Mouse (Mus musculus) gastrocnemius, postnatal 25 days (tissue): ENCODE data around the gene Pdcd6ip. TPM values are rescaled to one million over a fixed set of nuclear protein-coding genes. Genes with fewer than 3 reads are reported as not detected.
"Not testable (repeated sequence)": the region's sequence is repeated elsewhere in the genome, so short reads cannot be mapped to it uniquely, and the experiment has no call there.

Experiments used
- DNase-seq: peaks from one replicate; pipeline ENCODE4 v3.0.0; 2022
- total RNA-seq, 2 experiments: library from RNA; stranded (reverse); gene quantifications; 1 replicate in 1 of 2; 2 replicates in 1 of 2; pipeline ENCODE4 v1.2.3; 2021

Pdcd6ip gene
- total RNA-seq, 2 experiments from 2014 or later, result 36.4 to 37.0 TPM

DNA sequence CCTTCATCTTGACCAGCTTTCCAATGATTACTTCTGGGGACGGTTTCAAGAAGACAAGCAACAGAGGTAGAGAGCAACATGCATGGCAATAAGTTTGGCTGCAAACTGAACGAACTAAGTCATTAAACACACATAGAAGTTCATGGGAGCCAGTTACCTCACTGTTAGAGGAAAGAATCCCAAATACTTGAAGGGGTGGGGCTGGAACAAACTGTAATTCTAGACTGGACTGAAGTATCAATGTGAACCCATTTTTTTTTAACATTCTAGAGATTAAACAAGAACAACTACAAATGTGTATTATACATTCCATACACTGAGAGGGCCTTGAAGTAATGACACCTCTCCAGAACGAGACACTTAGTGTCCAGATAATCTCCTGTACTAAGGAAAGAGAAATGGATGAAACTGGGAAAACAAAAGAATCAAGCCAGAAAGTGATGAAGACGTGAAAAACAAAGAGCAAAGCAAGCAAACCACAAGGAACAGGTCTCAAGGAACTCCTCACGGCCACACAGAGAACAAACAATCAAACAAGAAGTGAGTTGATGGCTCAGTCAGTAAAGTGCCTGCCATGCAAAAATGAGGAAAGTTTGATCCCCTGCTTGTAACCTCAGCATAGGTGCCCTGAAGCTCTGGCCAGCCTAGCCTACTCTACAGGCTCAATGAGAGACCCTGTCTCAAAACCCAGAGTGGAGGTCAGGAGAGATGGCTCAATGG, 6.5 kb downstream of the Pdcd6ip start:
- DNase-seq, result no peak

GRCm38 (mm10) chr9:113687461-113687860, 20.6 kb downstream of the Pdcd6ip start:
- no peak for DNase-seq

DNA sequence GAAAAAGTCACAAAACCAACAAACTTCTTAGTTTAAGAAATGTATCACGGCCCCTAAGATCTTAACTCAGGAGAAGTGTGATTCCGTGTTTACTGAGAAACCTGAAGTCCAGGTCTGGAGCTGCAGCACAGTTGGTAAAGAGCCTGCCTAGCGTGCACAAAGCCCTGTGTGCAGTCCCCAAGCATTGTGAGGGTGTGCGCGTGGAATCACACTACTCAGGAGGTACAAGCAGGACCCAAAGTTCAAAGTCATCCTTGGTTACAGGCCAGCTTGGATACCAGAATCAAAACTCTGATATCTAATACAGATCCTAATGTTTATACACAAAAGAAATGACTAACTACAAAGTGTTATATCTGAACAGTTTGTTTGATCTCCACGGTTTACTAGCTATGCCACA, 34.3 kb downstream of the Pdcd6ip start:
- DNase-seq, result no peak

DNA sequence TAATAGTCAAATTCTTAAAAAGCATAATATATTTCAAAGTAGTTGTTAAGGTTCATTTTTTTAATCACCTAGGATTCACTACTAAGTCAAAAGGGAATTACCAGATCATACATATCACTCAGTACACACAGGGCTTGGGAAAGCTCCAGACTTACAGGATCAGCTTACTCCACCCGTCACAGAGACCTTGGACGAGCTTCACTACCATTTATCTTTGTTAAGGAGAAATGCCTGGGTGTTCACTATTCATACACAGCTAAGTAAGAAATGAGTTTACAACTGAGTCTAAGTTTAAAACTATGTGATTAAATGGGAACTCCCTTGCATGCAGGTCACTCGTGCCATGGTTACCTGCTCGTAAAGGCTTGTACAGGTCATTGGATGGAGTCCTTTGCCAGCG, 35.7 kb downstream of the Pdcd6ip start:
- no peak for DNase-seq

DNA sequence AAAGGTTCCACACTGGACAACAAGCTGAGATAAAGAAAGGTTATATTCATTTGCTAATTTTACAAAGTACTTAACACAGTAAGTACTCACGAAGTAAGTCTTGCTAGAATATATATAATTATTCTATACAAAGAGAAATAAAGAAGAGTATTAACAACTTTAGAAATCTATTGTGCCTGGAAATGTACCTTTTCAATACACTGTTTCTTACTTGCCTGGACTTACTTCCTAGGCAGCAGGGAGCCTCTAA, 37.3 kb downstream of the Pdcd6ip start:
- no peak for DNase-seq

DNA sequence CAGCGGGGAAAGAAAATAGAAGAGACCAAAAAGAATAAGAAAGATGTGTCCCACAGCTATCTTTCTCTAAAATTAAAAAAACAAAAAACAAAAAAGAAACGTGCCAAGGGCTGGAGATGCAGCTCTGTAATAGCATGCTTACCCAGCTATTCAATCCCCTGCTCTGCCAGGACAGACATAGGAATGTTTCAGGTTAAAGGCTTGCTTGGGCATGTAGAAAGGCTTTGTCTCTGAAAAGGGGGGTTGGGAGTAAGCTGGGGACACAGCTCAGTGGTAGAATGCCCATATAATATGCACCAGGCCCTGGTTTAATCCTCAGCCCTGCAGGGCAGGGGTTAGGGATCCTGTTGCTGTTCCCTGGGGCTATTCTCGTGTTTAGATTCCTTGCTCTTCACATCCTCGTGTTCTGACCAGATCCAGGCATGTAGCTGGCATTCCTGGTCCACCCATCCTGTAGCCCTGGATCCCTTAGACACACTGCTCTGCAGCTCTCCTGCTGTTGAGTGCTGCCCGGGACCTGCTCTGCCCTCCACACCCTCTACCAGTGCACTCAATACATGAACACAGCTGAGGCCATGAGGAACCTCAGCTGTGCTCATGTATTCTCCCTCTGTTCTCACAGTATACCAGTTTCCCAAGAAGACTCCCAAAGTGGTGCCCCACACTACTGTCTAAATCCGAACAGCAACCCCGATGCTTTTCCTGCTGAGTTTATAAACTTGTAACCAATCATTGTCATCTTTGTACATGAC, 37.8 kb downstream of the Pdcd6ip start:
- no peak for DNase-seq

GRCm38 (mm10) chr9:113663476-113663875, 44.6 kb downstream of the Pdcd6ip start:
- no peak for DNase-seq

DNA sequence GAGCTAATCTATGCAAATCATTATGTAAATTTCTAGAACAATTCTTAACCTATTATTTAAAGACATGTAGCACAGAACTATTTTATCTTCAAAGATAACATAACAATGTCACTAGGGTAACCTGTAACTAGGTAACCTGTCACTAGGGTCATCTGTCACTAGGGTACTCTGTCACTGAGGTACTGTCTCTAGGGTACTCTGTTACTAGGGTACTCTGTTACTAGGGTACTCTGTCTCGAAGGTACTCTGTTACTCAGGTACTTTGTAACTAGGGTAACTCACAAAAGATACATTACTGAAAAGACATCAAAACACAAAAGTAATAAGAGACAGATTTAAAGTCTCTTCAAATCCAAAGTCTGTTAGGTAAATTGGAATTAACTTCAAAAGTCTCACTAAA, 50.2 kb downstream of the Pdcd6ip start:
- no peak for DNase-seq

DNA sequence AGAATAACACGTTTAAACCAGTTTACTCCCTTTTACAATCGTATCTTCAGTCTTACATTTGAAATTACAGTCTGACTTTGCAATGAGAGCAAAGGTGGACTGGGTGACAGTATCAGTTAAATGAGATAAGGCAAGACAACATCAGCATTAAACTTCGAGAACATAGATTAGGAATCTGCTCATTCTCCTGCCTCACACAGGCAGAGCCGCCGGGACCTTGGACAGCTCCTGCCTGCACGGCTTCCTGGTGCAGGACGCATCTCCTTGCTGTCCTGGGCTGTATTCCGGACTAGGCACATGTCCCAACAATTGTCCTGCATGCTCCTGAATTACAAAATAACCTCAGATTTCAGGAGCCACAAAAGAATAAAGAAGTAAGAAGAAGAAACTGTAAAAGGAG, 54.5 kb downstream of the Pdcd6ip start:
- no peak for DNase-seq

DNA sequence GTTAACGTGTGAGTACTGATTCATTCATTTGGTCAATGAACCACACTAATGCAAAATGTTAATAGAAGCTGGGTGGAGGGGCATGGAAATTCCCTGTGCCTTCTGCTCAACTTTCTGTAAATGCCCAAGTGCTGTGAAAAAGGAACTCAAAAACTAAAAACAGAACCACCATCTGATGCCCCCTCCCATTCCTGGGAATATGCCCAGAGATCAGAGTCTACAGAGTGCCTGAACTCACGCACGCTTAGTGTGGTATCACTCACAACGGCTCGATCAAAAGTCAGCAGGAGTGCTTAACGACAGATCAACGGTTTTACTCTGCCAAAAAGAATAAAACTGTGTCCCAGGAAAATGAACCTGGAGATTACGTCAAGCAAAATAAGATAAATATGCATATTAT, 57.3 kb downstream of the Pdcd6ip start:
- DNase-seq, result no peak

GRCm38 (mm10) chr9:113649211-113649610, 58.8 kb downstream of the Pdcd6ip start:
- not testable (repeated sequence) for DNase-seq

DNA sequence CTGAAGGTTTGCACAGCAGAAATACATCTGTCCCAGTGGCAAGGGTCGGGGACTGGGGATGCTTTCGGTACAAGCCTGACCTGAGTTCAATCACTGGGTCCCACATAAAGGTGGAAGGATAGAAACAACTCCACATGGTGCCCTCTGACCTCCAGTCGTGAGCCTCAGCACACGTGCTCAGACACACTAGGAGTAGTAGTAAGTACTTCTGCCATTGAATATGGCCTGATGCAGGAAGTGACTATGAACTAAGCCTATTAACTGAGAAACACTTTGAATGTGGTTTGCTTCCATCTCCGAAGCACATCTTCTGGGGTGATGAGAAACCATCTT, 62.3 kb downstream of the Pdcd6ip start:
- DNase-seq, result no peak

DNA sequence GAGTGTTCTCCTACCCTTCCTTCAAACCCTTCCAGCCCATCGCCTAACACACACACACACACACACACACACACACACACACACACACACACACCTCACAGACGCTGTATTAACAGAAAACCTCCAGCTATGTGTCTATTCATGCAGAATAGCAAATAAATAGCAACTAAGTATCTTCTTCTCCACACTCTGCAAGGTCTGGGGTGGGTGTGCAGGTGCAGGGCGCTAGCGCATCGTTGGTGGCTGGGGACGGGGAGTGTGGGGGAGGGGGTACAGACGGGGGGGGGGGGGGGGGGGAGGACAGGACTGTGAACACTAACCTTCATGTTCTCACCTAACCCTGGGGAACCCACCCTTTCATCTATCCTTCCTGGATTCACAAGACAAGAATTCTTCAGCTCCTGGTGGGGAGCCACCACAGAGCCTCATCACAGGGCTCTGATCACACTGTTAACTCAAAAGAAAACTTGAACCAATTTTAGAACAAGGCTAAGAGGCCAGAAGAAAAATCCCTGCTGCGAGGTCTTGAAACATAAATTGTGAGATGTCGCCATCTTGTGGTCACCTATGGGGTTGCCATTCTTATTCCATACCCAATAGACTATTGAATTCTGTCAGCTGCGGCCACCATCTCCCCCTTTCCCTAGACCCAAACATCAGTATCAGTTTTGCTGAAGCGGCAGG, 62.8 kb downstream of the Pdcd6ip start:
- DNase-seq, result no peak

- DNase-seq, result no peak
Measured at GRCm38 (mm10) chr9:113644701-113645100, 63.4 kb downstream of the Pdcd6ip start.

- no peak for DNase-seq
Measured at GRCm38 (mm10) chr9:113644076-113644475, 64.0 kb downstream of the Pdcd6ip start.

- DNase-seq, result no peak
Measured at GRCm38 (mm10) chr9:113643669-113644068, 64.4 kb downstream of the Pdcd6ip start.

GRCm38 (mm10) chr9:113634986-113635385, 73.1 kb downstream of the Pdcd6ip start:
- DNase-seq, result no peak

- no peak for DNase-seq
Measured at GRCm38 (mm10) chr9:113633168-113633744, 74.8 kb downstream of the Pdcd6ip start.

- no peak for DNase-seq
Measured at GRCm38 (mm10) chr9:113632350-113633043, 75.6 kb downstream of the Pdcd6ip start.

- no peak for DNase-seq
Measured at GRCm38 (mm10) chr9:113629632-113630031, 78.4 kb downstream of the Pdcd6ip start.

GRCm38 (mm10) chr9:113629191-113629590, 78.9 kb downstream of the Pdcd6ip start:
- no peak for DNase-seq

- no peak for DNase-seq
Measured at GRCm38 (mm10) chr9:113628780-113629179, 79.3 kb downstream of the Pdcd6ip start.

- DNase-seq, result no peak
Measured at GRCm38 (mm10) chr9:113626730-113627129, 81.3 kb downstream of the Pdcd6ip start.
